Mouse (Mus musculus) spleen, postnatal 14 days (tissue): Measurements from ENCODE around the gene Gm17387.

Experiments
- DNase-seq, 2 experiments: peaks; one replicate each; pipeline ENCODE4 v3.0.0; 2021 to 2022; ENCODE audit warnings: low spot score in 2 of 2

Gm17387 gene

GRCm38 (mm10) chr7:141047581-141048225, 18.8 kb downstream of the Gm17387 start:
- DNase-seq = peak in 1 of 2 experiments; percentile 16

GRCm38 (mm10) chr7:141048226-141049218, 19.6 kb downstream of the Gm17387 start:
- DNase-seq = peak; percentile 79 to 86

GRCm38 (mm10) chr7:141049326-141049725, 20.4 kb downstream of the Gm17387 start:
- DNase-seq = no peak

DNA sequence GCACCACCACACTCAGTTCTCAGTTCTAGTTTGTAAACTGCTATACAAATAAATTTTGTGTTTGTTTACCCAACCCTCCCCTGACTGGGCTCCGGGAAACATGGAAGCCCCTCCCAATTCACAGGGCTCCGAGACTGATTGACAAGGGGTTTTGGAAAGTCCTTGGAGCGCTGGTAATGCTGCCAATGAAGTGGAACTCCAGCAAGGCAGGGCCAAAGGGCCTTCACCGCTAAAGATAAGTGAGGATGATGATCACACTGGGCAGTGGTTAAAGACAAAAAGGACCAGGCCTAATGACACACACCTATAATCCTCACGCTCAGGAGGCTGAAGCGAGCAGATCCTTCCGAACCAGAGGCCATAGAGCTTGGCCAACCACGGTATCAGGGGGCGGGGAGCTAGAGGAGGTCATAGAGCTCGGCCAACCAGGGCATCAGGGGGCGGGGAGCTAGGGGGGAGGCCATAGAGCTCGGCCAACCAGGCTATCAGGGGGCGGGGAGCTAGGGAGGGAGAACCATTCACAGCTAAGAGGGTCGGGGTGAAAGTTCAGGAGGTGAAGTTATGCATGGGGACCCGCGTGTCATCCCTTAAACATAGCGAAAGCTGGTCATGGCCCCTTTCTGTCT, 22.2 kb downstream of the Gm17387 start:
- DNase-seq = no peak

DNA sequence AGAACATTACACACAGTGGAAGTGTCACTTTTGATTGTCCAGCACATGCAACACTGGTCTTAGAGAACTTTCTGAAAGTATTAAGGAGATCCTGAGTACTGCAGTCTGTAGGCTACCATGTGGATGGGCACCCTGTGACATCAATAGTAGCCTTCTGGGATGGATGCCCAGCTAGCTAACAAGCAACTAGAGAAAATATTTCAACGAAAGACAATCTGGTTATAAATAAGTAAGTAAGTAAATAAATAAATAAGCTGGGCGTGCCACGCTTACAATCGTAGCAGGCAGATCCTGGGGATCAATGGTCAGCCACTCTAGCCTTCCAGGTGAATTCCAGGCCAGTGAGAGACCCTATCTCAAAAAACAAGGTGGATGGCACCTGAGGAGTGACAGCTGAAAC, 23.1 kb downstream of the Gm17387 start:
- DNase-seq = no peak

DNA sequence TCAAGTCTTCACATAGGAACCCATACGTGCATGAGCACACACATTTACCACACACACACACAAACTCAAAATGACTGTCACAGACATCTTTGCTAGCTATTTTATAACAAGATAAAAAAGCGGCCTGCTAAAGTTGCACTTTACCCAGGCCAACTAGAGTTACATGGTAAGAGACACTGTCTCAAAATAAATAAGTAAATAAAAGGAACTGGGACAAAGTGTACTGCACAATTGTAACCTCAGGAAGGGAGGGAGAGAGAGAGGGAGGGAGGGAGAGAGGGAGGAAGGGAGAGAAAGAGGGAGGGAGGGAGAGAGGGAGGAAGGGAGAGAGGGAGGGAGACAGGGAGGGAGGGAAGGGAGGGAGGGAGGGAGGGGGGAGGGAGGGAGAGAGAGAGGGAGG, 23.5 kb downstream of the Gm17387 start:
- DNase-seq = no peak

DNA sequence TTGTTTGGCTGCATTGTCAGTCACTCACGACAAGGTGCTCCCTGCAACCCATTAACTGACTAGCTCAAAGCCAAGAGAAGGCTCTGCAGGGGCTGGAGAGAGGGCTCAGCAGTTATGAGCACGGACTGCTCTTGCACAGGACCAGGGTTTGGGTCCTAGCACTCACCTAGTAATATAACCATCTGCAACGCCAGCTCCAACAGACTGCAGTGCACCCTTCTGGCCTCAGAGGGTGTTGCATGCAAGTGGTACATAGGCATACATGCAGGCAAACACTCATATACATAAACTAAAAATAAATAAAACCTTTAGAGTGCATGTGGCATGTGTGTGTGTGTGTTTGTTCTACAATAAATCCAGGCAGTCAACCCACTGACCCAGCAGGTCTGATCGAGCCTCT, 26.9 kb downstream of the Gm17387 start:
- DNase-seq = no peak

- no peak for DNase-seq
These were observed 28.0 kb downstream of the Gm17387 start for GRCm38 (mm10) chr7:141056976-141057375.

DNA sequence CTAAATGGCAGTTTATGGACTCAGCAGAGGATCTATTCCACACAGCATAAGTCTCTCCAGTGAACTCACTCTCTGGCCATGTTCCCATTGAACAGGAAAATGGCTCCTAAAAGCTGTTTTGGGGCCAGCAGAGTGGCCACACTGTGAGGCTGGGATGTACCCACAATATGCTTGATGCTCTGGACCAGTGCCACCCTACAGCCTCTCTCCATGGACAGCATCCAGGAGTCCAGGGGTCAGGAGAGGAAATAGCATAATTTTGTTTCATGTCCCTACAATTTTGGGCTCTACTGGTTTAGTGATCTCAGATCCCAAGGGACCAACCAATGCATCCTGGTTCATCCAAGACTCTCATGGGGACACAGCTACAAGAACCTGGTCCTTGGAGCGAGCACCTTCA, 28.6 kb downstream of the Gm17387 start:
- no peak for DNase-seq

DNA sequence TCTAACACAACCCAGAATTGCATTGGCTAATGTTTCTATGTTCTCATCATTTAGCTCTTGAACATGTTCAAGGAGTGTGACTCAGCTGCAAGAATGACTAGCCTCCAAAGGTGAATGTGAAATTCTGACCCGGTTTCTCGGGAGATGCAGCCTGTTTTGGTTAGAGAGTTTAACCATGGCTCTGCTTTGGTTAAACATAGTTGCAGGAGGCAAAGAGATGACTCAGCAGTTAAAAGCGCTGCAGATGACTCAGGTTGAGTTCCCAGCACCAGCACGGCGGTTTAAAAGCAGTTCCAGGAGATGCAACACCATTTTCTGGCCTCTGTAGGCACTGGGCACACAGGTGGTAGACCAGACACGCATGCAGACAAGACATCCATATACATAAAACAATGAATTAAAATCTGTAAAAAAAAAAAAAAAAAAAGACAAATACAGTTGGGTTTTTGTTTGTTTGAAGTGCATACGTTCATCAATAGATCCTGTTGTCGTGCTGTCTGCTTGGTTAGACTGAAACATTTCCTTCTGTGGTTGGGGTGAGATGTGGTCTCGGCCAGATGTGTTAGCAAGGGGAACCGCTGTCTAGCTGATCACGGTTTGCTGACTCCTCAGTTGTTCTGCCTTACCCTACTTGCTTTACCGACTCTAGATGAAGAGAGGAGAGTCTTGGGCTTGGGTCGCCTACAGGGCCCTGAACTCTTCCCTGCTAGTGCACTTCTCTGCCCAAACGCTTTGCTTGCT, 29.8 kb downstream of the Gm17387 start:
- no peak for DNase-seq

- no peak for DNase-seq
These were observed 31.0 kb downstream of the Gm17387 start for GRCm38 (mm10) chr7:141059929-141060328.

- DNase-seq = peak in 1 of 2 experiments; percentile 29
These were observed 31.7 kb downstream of the Gm17387 start, which contains the start of gene B4galnt4 for GRCm38 (mm10) chr7:141060426-141061242. TSS of gene B4galnt4 (plus strand) at chr7:141061104.

DNA sequence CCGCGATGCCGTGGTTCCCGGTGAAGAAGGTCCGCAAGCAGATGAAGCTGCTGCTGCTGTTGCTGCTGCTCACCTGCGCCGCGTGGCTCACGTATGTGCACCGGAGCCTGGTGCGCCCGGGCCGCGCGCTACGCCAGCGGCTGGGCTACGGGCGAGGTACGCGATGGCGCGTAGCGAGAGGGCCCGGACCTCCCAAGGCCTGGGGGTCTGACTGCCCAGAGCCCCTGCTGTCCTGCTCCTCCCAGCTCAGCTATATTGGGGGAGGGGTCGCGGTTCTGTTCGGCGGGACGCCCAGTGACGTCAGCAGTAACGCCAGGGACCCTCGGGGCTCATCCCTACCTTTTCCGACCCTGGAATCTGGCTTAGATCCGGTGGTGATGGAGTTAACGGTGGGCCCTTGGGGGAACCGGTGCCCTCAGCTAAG, 32.4 kb downstream of the Gm17387 start:
- no peak for DNase-seq

GRCm38 (mm10) chr7:141062525-141062924, 33.6 kb downstream of the Gm17387 start:
- DNase-seq = no peak

- no peak for DNase-seq
These were observed 34.4 kb downstream of the Gm17387 start for GRCm38 (mm10) chr7:141063353-141063752.

GRCm38 (mm10) chr7:141064175-141064574, 35.2 kb downstream of the Gm17387 start:
- DNase-seq = no peak

DNA sequence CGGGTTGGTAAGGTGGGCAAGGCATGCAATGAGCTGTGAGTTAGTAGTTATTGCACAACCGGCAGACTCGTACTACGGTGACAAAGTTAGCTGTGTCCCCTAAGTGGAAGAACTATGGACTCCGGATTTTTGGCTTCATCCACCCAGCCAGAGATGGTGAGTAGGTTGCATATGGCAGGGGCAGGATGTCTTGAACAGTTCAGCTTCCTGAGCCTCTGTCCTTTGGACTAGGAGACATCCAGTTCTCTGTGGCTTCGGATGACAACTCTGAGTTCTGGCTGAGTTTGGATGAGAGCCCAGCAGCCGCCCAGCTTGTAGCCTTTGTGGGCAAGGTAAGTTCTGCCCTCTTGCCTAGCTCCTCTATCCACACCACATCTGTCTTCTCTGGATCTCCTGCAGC, 35.6 kb downstream of the Gm17387 start:
- no peak for DNase-seq

- no peak for DNase-seq
These were observed 39.4 kb downstream of the Gm17387 start for GRCm38 (mm10) chr7:141068351-141068750.

GRCm38 (mm10) chr7:141070058-141070862, 41.3 kb downstream of the Gm17387 start:
- peak in 1 of 2 experiments; percentile 57 for DNase-seq
